Mouse (Mus musculus): ENCODE data around the gene Bcl2l13. TPM values are rescaled to one million over a fixed set of nuclear protein-coding genes. Genes with fewer than 3 reads are reported as not detected.
"Not testable (repeated sequence)": the region's sequence is repeated elsewhere in the genome, so short reads cannot be mapped to it uniquely, and the experiment has no call there.

Bcl2l13 gene
- polyA plus RNA-seq, 1 experiment = 23.8 TPM

DNA sequence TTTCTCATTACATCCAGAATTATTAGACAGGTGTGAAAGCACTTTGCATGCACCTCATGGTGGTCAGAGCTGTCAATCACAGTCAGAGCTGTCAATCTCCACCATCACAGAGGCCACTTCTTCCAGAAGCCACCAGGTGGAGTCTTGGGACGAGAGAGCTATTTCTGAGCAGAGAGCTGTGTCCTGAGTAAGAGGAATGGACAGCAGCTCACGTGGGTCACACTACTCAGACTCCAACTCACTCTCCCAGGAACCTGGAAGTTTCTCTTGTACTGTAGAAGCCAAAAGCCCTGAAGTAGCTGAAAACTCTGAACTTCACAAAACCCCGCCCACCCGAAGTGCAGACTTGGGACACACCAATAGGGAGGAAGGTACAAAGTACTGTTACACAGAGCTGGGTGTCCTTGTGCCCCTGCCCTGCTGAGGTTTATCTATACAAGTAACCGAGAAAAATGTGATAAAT is 67.5 kb downstream of the Bcl2l13 start:
- Histone ChIP-seq H3K36me3 (ENCODE audit: control insufficient read depth, insufficient read depth, low read length) (no peaks in the 10 kb centered on the region), H3K27ac (ENCODE audit: control insufficient read depth, insufficient read depth, low read depth, low read length) (no peak overlapping the region), H3K27me3 (ENCODE audit: control insufficient read depth, insufficient read depth, low read length) (no peaks in the 10 kb centered on the region), H3K4me3 (ENCODE audit: control insufficient read depth, low read depth, low read length) (no peak overlapping the region), H3K4me1 (ENCODE audit: control insufficient read depth, insufficient read depth, low read length) (no peaks in the 10 kb centered on the region)
- no peak for TF ChIP-seq POLR2A (IDR thresholded peaks at IDR 0.05; ENCODE audit: control insufficient read depth, low read depth, low read length)
- TF ChIP-seq CTCF (IDR thresholded peaks at IDR 0.05; ENCODE audit: control insufficient read depth, insufficient read depth, insufficient replicate concordance, low read depth, low read length) = peak; percentile 28; the same call in 1 of the 2 replicates

DNA sequence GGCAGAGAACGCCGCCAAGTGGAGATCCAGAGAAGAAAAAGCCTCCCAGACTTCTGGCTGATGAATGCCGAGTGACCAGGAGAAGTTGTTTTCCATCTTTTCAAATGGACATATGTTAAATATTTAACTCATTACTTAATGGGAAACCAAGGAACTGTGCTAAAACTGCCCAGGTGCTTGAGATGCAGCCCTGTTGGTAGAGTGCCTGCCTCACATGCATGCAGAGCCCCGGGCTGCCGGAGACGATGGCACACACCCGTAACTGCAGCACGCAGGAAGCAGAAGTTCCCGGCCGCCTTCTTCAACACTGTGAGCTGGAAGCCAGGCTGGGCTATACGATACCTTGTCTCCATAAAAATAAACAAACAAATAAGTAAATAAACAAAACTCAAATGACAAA is 67.9 kb downstream of the Bcl2l13 start:
- TF ChIP-seq CTCF (IDR thresholded peaks at IDR 0.05; ENCODE audit: control insufficient read depth, insufficient read depth, insufficient replicate concordance, low read depth, low read length) (no peak), POLR2A (IDR thresholded peaks at IDR 0.05; ENCODE audit: control insufficient read depth, low read depth, low read length) (no peak)
- no peaks in the 10 kb centered on the region for H3K27me3 ChIP-seq (ENCODE audit: control insufficient read depth, insufficient read depth, low read length)

DNA sequence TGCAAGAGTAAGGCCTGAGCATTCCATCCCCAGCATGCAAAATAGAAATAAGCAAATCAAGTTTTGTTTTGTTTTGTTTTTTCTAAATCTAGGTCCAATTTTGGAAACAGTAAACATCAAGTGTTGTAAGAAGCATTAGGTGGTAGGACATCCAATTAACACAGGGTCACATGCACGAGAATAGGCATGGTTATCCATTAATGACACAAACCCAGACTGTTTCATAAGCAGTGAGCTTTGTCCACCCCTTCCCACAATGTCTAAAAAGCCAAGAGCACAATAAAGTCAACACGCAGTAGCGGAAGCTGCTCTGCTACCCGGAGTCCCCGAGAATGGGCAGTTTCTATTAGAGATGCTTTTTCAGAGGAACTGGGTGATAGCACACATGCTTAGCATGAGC is 69.1 kb downstream of the Bcl2l13 start:
- TF ChIP-seq POLR2A (IDR thresholded peaks at IDR 0.05; ENCODE audit: control insufficient read depth, low read depth, low read length) = no peak
- no peak for TF ChIP-seq CTCF (IDR thresholded peaks at IDR 0.05; ENCODE audit: control insufficient read depth, insufficient read depth, insufficient replicate concordance, low read depth, low read length)
- Histone ChIP-seq H3K36me3 (ENCODE audit: control insufficient read depth, insufficient read depth, low read length) (no peaks in the 10 kb centered on the region), H3K4me3 (ENCODE audit: control insufficient read depth, low read depth, low read length) (no peak overlapping the region), H3K27ac (ENCODE audit: control insufficient read depth, insufficient read depth, low read depth, low read length) (no peak overlapping the region), H3K27me3 (ENCODE audit: control insufficient read depth, insufficient read depth, low read length) (no peaks in the 10 kb centered on the region), H3K4me1 (ENCODE audit: control insufficient read depth, insufficient read depth, low read length) (no peaks in the 10 kb centered on the region)

More for the DNA sequence above, 67.9 kb downstream of the Bcl2l13 start:
- Histone ChIP-seq H3K27ac (ENCODE audit: control insufficient read depth, insufficient read depth, low read depth, low read length) (no peak overlapping the region), H3K4me1 (ENCODE audit: control insufficient read depth, insufficient read depth, low read length) (no peaks in the 10 kb centered on the region), H3K36me3 (ENCODE audit: control insufficient read depth, insufficient read depth, low read length) (no peaks in the 10 kb centered on the region), H3K4me3 (ENCODE audit: control insufficient read depth, low read depth, low read length) (no peak overlapping the region)

DNA sequence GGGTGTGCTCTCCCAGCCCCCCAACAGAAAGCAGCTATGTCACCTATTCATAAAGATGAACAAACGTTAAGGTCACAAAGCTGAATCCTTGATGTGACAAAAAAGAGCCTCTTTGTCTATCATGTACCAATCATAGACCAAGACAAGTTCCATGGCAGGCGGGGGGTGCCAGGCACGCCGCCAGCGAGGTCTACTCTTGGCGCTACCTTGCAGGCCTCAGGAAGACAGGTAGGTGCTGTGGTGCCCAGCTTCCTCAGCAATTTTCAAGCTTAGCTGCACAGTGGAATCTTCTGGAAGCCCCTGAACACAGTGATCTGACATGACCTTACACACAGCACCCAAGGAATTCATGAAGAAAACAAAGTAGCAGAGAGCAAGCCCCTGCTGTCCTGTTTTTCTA is 70.5 kb downstream of the Bcl2l13 start:
- Histone ChIP-seq H3K27me3 (ENCODE audit: control insufficient read depth, insufficient read depth, low read length) (no peaks in the 10 kb centered on the region), H3K36me3 (ENCODE audit: control insufficient read depth, insufficient read depth, low read length) (no peaks in the 10 kb centered on the region), H3K4me3 (ENCODE audit: control insufficient read depth, low read depth, low read length) (no peak overlapping the region), H3K4me1 (ENCODE audit: control insufficient read depth, insufficient read depth, low read length) (no peaks in the 10 kb centered on the region), H3K27ac (ENCODE audit: control insufficient read depth, insufficient read depth, low read depth, low read length) (no peak overlapping the region)
- TF ChIP-seq CTCF (IDR thresholded peaks at IDR 0.05; ENCODE audit: control insufficient read depth, insufficient read depth, insufficient replicate concordance, low read depth, low read length) = no peak
- TF ChIP-seq POLR2A (IDR thresholded peaks at IDR 0.05; ENCODE audit: control insufficient read depth, low read depth, low read length) = no peak

DNA sequence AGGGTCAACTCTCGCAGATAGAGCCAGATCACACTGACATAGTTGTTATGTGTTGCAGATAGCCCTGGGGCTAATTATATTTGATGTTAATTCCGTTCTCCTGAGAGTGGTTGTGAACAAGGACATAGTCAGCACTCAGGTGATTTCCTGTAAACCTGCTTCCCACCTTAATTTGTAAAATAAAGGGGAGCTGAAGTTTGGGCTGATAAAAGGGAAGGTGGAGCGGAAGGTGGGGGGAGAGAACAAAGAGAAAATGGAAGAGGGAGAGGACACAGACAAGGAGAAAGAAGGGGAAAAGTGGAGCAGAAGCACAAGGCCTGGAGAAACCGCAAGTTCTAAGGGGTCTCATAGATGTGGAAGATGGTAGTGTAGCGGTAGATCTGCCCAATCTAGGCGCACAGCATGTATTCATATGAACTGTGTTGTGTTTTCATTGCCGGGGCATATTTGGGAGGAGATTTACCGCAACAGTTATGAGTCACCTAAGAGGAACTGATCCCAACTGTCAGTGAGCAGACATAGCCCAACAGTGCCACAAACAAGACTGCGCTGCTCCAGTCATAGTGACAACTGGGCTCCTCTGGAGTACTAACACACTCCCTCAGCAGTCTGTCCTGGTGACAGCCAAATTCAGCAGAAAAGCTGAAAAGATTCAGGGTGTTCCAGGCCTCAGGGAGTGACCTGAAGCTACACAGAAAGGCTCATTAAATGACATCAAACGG is 72.0 kb downstream of the Bcl2l13 start:
- not testable (repeated sequence) for H3K27ac ChIP-seq (ENCODE audit: control insufficient read depth, insufficient read depth, low read depth, low read length); H3K36me3 ChIP-seq (ENCODE audit: control insufficient read depth, insufficient read depth, low read length); H3K27me3 ChIP-seq (ENCODE audit: control insufficient read depth, insufficient read depth, low read length); H3K4me1 ChIP-seq (ENCODE audit: control insufficient read depth, insufficient read depth, low read length); H3K4me3 ChIP-seq (ENCODE audit: control insufficient read depth, low read depth, low read length)

DNA sequence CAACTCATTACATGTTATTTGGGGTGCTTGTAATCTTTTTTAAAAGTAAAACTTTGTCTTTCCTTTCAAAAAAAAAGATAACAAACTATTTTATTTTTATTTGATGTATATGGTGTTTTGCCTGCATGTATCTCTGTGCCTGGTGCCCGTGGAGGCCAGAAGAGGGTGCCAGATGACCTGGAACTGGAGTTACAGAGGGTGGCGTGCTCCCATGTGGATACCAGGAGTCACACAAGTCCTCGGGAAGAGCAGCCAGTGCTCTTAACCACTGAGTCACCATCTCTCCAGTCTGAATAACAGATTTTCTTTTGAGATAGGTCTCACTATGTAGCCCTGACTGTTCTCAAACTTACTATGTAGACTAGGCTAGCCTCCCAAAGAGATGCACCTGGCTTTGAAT is 73.5 kb downstream of the Bcl2l13 start:
- Histone ChIP-seq H3K4me3 (ENCODE audit: control insufficient read depth, low read depth, low read length) (no peak overlapping the region), H3K4me1 (ENCODE audit: control insufficient read depth, insufficient read depth, low read length) (peaks cover under 1% of the 10 kb centered on the region), H3K27ac (ENCODE audit: control insufficient read depth, insufficient read depth, low read depth, low read length) (no peak overlapping the region), H3K36me3 (ENCODE audit: control insufficient read depth, insufficient read depth, low read length) (no peaks in the 10 kb centered on the region), H3K27me3 (ENCODE audit: control insufficient read depth, insufficient read depth, low read length) (no peaks in the 10 kb centered on the region)
- TF ChIP-seq POLR2A (IDR thresholded peaks at IDR 0.05; ENCODE audit: control insufficient read depth, low read depth, low read length) (no peak), CTCF (IDR thresholded peaks at IDR 0.05; ENCODE audit: control insufficient read depth, insufficient read depth, insufficient replicate concordance, low read depth, low read length) (no peak)

DNA sequence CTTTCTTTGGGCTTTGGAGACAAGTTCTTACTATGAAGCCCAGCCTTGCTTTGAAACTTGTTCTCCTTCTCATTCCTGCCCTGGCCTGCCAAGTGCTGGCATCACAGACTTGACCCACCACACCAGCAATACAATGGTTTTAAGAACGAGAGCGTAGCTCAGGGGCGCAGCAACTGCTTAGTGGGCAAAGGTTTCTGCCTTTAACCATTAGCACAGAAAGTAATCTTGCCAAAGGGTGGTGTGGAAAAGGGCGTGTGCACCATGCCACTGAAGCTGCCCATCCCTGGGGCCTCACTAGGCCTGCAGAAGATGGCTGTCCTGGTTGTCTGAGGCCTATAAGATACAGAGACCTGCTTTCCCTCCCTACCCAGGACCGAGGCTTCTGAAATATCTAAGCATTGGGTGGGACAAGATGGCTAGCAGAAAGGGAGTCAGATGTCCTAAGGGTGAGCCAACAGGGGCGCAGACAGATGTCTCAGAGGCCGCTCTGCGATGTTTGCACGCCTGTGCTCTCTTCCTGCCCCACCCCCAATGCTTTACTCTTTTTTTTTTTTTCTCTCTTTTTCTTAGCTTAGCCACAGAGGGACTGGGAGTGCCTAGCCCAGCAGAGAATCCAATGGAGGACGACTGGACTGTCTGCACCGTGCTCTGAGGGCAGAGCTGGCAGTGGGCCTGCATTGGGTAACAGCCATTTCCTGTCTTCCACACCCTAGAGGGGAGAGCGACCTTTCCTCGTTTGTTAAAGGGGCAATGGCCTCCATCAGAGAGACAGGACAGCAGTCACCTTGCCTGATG is 75.4 kb downstream of the Bcl2l13 start:
- Histone ChIP-seq H3K4me3 (ENCODE audit: control insufficient read depth, low read depth, low read length) (no peak overlapping the region), H3K36me3 (ENCODE audit: control insufficient read depth, insufficient read depth, low read length) (no peaks in the 10 kb centered on the region), H3K27ac (ENCODE audit: control insufficient read depth, insufficient read depth, low read depth, low read length) (no peak overlapping the region), H3K4me1 (ENCODE audit: control insufficient read depth, insufficient read depth, low read length) (peaks cover 14% of the 10 kb centered on the region), H3K27me3 (ENCODE audit: control insufficient read depth, insufficient read depth, low read length) (no peaks in the 10 kb centered on the region)
- no peak for TF ChIP-seq POLR2A (IDR thresholded peaks at IDR 0.05; ENCODE audit: control insufficient read depth, low read depth, low read length)
- TF ChIP-seq CTCF (IDR thresholded peaks at IDR 0.05; ENCODE audit: control insufficient read depth, insufficient read depth, insufficient replicate concordance, low read depth, low read length) = no peak
